Comparison of ENCODE assay signal across 7 mouse cellular contexts in the genomic region with DNA sequence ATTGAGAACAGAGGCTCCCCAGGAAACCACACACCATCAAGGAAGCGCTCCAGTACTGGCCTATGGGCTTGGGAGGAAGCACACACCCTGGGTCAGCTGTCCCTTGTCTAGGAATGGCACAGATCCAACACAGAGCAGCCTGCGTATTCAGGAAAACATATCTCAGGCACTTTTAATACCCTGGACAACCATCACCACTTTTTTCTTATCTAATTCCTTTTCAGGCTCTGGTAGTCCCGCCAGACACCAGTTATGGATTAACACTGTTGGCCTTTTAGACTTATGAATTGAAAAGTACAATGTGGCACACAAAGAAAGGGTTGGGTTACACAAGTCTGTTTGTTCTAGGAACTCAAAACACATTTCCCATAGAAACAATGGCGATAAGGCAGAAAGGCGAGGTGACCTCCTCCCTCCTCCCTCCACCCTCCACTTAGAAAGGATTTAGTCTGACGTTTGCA. TPM values are rescaled to one million over a fixed set of nuclear protein-coding genes. Genes with fewer than 3 reads are reported as not detected.
DNase-seq lines count a peak whose midpoint lies in the region; ATAC-seq lines count a peak whose summit lies in the region.

No protein-coding gene starts in this region.

- H3K9ac ChIP-seq in neural tube, embryonic 11.5 days (ENCODE audit: low read length) = no peak overlapping the region
- no peak overlapping the region for H3K9ac ChIP-seq in neural tube, embryonic 15.5 days (replicated peaks)
- no peak overlapping the region for H3K9ac ChIP-seq in heart, embryonic 11.5 days (ENCODE audit: low read depth, low read length)

- H3K27me3 ChIP-seq in neural tube, embryonic 11.5 days (ENCODE audit: control insufficient read depth, insufficient read depth, low read length) = no peaks in the 10 kb centered on the region
- H3K27me3 ChIP-seq in neural tube, embryonic 15.5 days (replicated peaks) = no peaks in the 10 kb centered on the region
- H3K27me3 ChIP-seq in heart, embryonic 11.5 days (ENCODE audit: control insufficient read depth, insufficient read depth, low read length) = no peaks in the 10 kb centered on the region

- DNase-seq in neural tube, embryonic 11.5 days (ENCODE audit: low spot score) = no peak
- DNase-seq in liver = peak; percentile 15
- peak; percentile 43 for DNase-seq in skeletal muscle tissue, adult 2 months (ENCODE audit: low read depth, low spot score)
- no peak for DNase-seq in frontal cortex, postnatal 14 days (ENCODE audit: low spot score in 2 of 2)

- no peaks in the 10 kb centered on the region for H3K9me3 ChIP-seq in neural tube, embryonic 11.5 days (ENCODE audit: control insufficient read depth, low read length)
- H3K9me3 ChIP-seq in neural tube, embryonic 15.5 days (replicated peaks) = no peaks in the 10 kb centered on the region
- no peaks in the 10 kb centered on the region for H3K9me3 ChIP-seq in heart, embryonic 11.5 days (replicated peaks; ENCODE audit: control insufficient read depth, low read length)

- H3K27ac ChIP-seq in neural tube, embryonic 11.5 days (ENCODE audit: low read depth, low read length) = no peak overlapping the region; the same call in 1 of the 2 replicates
- no peak overlapping the region for H3K27ac ChIP-seq in neural tube, embryonic 15.5 days (replicated peaks)
- H3K27ac ChIP-seq in heart, embryonic 11.5 days (ENCODE audit: low read depth, low read length) = no peak overlapping the region

- H3K36me3 ChIP-seq in neural tube, embryonic 11.5 days (ENCODE audit: control insufficient read depth, insufficient read depth, low read length) = no peaks in the 10 kb centered on the region
- H3K36me3 ChIP-seq in neural tube, embryonic 15.5 days = no peaks in the 10 kb centered on the region
- H3K36me3 ChIP-seq in heart, embryonic 11.5 days (ENCODE audit: control insufficient read depth, insufficient read depth, low read length) = no peaks in the 10 kb centered on the region

- H3K4me1 ChIP-seq in neural tube, embryonic 11.5 days (ENCODE audit: control insufficient read depth, insufficient read depth, low read length) = no peaks in the 10 kb centered on the region
- no peaks in the 10 kb centered on the region for H3K4me1 ChIP-seq in neural tube, embryonic 15.5 days
- no peaks in the 10 kb centered on the region for H3K4me1 ChIP-seq in heart, embryonic 11.5 days (ENCODE audit: control insufficient read depth, insufficient read depth, low read length)

- no peak overlapping the region for H3K4me2 ChIP-seq in neural tube, embryonic 11.5 days (ENCODE audit: low read depth)
- no peak overlapping the region for H3K4me2 ChIP-seq in neural tube, embryonic 15.5 days
- no peak overlapping the region for H3K4me2 ChIP-seq in heart, embryonic 11.5 days

- ATAC-seq in neural tube, embryonic 11.5 days (ENCODE audit: insufficient read depth, low FRiP score, low TSS enrichment) = peak; percentile 69
- no peak for ATAC-seq in neural tube, embryonic 15.5 days (ENCODE audit: low FRiP score)
- ATAC-seq in heart, embryonic 11.5 days (replicated peaks; ENCODE audit: insufficient number of reproducible peaks, low FRiP score, low TSS enrichment) = peak; percentile 80
- ATAC-seq in activated CD4-positive, CD25-positive, alpha-beta regulatory T cell, adult 4 months = no peak

- 55% methylated on average over 6 of the region's 6 CpGs for WGBS in neural tube, embryonic 11.5 days
- WGBS in neural tube, embryonic 15.5 days = 27% methylated on average over 6 of the region's 6 CpGs
- WGBS in heart, embryonic 11.5 days (ENCODE audit: insufficient replicate concordance) = 39% methylated on average over 6 of the region's 6 CpGs

- H3K4me3 ChIP-seq in neural tube, embryonic 11.5 days (ENCODE audit: low read depth, low read length) = no peak overlapping the region
- H3K4me3 ChIP-seq in neural tube, embryonic 15.5 days (replicated peaks) = no peak overlapping the region
- H3K4me3 ChIP-seq in heart, embryonic 11.5 days (ENCODE audit: low read depth, low read length) = no peak overlapping the region

RNA-seq across cellular contexts. Expression of a gene that starts 56.8 kb away (rescaled TPM):
- 0.34 and 0.80 TPM in 2 replicates for polyA plus RNA-seq in neural tube, embryonic 11.5 days (2014; fragmentation: Nextera tagmentation; extraction: Ambion mirVana)
- 3.2 and 3.8 TPM in 2 replicates for polyA plus RNA-seq in neural tube, embryonic 15.5 days (2015; fragmentation: Nextera tagmentation; extraction: Ambion mirVana)
- 1.2 and 1.7 TPM in 2 replicates for polyA plus RNA-seq in heart, embryonic 11.5 days (2014; fragmentation: Nextera tagmentation; extraction: Ambion mirVana)
- not detected for polyA plus RNA-seq in activated CD4-positive, CD25-positive, alpha-beta regulatory T cell, adult 4 months (2017; shearing (Covaris generic))

Comparison
In these comparisons a context has a peak if more than half of its experiments do, and no peak if none do; other contexts are left out.
1. ATAC-seq: peak in neural tube, embryonic 11.5 days (single experiment) and heart, embryonic 11.5 days (single experiment); none in neural tube, embryonic 15.5 days (single experiment) and activated CD4-positive, CD25-positive, alpha-beta regulatory T cell, adult 4 months (single experiment).
2. DNase-seq: peak in liver (single experiment) and skeletal muscle tissue, adult 2 months (single experiment); none in neural tube, embryonic 11.5 days (single experiment) and frontal cortex, postnatal 14 days (0 of 2).